Mouse (Mus musculus) G1E-ER4 (cell line): ENCODE measurements around the gene Tdp1. TPM values are rescaled to one million over a fixed set of nuclear protein-coding genes. Genes with fewer than 3 reads are reported as not detected.

ENCODE experiments used
- GATA1 ChIP-seq: IDR thresholded peaks from one replicate; pipeline ENCODE4 v1.8.0; 2012; ENCODE audit warnings: low read length, inconsistent platforms
- polyA plus RNA-seq: library from polyadenylated mRNA; stranded (reverse); fragments of >175 nt; gene quantifications from 2 replicates; pipeline ENCODE4 v1.2.3, GENCODE M21; 2012

Gene Tdp1
- polyA plus RNA-seq = 17.4 and 29.8 TPM in 2 replicates

DNA sequence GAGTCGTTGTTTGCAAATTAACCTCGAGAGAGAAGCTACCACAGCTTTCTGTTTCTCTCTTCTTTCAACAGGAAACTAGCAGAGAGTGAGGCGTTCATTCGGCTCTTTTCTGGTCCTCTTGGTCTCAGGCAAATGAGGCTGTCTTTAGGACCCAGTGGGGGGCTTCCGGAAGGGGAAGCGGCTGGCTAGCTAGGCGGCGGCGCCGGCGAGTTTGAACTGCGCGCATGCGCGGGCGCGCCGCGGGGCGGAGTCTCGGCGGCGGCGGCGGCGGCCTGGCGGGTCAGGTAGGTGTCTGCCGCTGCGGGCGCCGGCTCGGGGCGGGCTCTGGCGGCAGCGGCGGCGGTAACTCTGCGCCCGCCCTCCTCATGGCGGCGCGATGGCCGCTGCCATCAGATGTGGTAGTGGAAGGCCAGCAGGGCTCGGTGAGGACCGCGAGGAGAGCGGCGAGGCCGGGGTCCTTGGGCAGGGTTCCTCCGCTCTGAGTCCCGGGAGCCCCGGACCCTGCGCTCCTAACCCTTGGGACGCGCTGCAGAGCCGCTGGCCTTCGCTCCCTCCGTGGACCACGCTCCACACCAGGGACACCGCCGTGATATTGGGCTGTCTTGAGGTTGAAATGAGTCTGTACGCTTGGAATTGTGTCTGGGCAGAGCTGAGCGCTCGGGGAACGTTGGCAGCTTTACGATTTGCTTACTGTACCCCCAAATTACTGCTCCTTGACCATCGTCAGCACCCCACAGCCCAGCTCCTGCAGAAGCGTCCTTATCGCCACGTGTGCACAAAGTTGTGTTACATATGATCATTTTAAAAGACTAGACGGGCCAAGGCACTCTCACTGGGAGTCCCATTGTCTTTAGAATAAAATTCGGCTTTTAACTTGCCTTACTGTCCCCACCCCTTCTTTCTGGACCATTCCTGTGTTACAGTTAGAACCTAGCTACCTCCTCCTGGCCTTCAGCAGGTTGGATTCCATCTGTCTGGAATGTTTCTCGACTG, at the start of gene Tdp1, which contains the start of gene Efcab11:
Gene Tdp1 (plus strand): TSS at position 249 of the 993 bp plus-strand sequence.
Gene Efcab11 (minus strand): TSS at position 171 of the 993 bp plus-strand sequence.
- TF ChIP-seq GATA1 = no peak

DNA sequence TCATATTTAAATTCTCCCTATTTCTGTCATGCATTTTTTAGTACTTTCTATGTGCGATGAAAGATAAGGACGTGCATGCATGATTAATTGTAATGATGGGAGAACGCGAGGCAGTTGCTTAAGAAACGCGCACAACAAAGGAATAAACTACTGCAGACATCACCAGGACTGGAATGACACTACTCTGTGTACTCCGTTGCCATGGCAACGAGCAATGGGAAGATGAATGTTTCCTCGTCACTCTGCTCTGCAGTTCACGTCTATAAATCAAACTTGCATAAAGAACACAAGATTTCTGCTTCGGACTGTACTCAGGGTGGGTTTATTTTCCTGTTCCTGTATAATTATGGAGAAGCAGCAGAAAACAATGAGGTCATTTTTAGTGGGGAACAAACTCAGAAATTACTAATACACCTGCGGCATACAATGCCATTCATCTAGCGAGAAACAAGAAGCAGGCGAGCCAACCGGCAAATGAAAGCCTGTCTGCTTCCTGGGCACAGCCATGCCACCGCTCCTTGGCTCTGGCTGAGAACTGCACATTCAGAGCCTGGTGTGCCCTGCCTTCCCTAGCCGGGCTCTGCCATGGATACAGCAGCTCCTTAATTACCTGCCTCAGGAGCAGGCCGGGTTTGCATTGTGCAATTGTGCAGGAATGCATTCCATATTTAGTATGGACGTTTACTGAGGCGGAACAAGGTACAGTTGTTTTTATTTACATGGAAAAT, 47.7 kb upstream of the Tdp1 start:
- no peak for TF ChIP-seq GATA1

DNA sequence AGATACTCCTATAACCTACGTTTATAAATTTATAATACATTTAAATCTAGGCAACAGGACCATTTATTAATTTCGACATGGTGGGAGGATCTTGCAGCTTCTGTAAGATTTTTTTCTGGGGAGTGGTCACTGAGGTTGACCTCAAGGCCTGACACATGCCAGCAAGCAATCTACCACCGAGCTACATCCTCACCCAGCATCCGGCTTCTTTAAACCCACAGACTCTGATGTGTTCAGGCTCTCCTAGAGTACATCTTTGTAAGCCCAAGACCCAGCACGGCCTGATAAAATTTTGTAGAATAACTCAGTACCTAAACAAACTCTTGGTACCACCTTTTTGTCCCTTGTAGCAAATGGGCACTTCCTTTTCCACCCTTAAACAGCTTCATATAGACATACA, 46.8 kb upstream of the Tdp1 start:
- TF ChIP-seq GATA1 = no peak

DNA sequence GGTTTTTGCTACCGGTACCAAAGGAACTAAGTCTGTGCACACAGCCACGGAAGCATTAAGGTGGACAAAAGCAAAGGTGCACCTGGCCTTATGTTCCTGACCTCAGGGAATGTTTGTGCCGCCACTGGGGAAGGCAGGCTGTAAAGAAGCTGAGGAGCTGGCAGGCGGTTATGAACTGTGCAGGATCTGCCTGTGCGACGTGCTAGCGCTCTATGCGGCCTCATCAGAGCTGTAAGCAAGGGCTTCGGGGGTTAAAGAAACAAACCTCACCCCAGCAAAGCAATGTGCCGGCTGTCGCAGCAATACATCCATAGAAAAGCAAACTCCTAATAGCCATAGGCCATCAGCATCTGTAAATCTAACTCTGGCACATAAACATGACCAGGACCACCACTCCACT, 46.2 kb upstream of the Tdp1 start:
- TF ChIP-seq GATA1 = no peak

DNA sequence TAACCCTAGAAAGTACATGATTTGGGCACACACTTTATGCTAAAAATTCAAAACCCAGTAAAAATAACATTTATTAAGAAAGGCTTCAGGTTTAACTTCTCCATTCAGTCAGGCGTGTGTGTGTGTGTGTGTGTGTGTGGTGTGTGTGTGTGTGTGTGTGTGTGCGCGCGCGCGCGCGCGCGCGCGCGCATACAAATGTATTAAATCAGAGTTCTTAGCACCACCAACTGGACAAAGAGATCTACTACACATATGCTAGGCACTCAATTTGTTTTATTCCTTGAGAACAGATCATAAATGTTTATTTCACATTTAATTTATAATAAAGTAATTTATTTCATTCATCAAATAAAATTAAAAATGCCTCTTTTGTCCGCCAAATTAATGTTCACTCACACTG, 45.6 kb upstream of the Tdp1 start:
- no peak for TF ChIP-seq GATA1

DNA sequence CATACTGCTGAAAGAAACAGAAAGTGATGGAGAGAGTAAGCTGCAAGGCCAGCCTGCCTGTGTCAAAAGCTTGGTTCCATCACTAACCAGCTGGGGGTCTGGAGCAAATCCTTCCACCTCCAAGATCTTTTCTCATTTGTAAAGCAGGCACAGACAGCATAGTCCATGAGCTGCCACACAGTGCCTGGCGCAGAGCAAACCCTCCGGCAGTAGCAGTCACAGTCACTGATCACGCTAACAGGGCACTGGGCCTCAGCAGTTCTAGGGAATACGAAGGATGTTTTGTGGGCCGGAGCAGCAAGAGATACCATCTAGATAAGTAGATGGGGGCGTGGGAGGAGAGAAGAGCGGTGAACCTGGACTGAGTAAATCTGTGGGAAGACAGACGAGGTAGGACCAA, 39.4 kb upstream of the Tdp1 start:
- TF ChIP-seq GATA1 = no peak

DNA sequence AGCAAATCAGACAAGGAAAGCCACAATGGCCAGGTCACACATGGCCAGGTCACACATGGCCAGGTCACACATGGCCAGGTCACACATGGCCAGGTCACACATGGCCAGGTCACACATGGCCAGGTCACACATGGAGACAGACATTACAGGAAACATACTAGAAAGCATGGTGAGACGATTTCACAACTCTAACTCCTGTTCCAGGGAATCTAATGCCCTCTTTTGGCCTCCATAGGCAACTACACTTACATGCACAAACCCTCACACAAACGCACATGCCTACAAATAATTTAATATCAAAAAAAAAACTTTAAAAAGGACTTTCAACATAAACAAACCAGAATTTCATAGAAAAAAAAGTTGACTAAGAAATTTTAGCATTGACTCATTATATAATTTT, 34.3 kb upstream of the Tdp1 start:
- no peak for TF ChIP-seq GATA1

DNA sequence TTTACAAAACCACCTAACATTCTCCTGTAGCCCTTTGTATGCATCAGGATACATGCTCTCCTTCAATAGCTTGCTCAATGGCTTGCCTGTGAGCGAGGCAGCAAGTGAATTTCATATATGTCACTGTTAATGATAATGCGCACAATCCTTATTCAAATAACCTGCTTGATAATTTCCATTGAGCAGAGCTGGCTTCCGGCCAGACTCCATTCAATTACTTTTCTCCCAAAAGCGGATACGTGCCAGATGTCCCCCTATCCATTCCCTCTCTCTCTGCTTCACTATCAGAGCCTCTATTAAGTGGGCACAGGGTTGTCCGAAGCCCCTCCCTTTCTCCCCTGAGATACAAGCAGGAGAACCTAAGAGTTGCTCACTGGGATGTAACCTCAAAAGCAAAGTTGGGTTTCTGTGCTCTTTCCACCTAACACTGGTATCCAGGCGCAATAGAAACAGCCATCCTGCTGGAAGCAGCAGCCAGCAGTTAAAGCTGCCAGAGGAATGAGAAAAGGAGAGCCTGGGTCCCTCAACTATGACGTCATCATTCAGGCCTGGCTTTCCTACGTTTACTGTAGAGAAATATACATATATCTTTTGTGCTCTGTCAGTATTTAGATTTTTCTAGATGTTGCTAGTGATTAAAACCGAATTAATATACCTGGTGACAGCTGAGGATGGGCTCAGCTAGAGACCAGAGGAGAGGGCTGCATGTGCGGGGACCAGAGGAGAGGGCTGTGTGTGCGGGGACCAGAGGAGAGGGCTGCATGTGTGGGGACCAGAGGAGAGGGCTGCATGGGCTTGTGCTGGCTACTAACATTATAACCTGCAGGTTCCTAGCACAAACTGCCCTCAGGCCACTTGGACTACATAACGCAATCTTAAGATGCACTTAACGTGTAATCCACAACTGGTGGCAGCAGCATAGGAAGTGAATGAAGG, 30.7 kb upstream of the Tdp1 start:
- TF ChIP-seq GATA1 = no peak

DNA sequence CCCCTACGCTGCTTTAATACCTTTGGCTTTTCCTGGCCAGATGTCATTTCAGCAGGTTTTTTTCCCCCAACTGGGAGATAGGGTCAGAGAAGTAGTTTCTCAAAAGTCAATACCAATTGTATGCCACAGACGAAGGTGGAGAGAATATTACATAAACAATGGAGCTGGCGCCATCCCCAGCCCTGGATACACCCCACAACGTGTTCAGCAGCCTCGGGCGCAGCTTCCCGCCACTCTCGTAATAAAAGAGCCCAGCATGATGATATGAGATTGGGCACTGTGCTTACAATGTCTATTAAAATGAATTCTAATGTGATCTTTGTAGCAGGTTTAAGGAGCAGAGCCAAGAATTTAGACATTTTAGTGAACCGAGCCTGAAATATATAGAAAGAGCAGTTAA, 28.3 kb upstream of the Tdp1 start:
- TF ChIP-seq GATA1 = no peak

DNA sequence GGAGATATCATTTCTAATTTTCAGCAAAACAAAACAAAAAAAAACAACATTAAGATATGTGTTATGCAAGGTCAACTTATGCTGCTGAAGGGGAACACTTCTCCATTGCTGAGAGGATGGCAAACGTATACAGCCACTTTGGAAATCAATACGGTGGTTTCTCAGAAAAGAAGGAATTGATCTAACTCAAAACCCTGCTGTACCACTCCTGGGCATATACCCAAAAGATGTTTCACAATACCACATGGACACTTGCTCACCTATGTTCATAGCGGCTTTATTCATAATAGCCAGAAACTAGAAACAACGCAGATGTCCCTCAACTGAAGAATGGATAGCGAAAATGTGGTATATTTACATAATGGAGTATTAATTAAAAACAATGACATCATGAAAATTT, 25.7 kb upstream of the Tdp1 start:
- TF ChIP-seq GATA1 = no peak

DNA sequence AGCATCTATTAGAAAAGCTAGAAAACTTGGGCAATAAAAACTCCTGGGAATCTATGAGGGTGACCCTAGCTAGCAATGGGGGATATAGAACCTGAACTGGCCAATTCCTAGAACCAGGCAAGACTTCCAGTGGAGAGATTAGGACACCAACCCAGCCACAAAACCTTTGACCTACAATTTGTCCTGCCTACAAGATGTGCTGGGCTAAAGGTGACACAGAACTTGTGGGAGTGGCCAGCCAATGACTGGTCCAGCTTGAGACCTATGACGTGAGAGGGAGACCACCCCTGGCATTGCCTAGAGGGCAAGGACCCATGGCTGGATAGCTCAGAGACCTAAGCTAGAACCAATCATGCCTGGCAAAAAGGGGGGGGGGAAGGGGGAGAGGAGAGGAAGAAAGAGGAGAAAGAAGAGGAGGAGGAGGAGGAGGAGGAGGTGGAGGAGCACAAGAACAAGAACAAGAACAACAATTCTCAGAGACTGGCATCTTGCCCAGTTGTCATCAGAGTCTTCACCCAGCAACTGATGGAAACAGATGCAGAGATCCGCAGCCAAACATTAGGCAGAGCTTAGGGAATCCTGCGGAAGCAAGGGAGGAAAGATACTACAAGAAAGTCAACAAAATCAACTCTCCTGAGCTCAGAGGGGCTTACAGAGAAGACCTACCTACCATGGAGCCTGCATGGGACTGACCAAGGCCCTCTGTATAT, 24.8 kb upstream of the Tdp1 start:
- TF ChIP-seq GATA1 = no peak

DNA sequence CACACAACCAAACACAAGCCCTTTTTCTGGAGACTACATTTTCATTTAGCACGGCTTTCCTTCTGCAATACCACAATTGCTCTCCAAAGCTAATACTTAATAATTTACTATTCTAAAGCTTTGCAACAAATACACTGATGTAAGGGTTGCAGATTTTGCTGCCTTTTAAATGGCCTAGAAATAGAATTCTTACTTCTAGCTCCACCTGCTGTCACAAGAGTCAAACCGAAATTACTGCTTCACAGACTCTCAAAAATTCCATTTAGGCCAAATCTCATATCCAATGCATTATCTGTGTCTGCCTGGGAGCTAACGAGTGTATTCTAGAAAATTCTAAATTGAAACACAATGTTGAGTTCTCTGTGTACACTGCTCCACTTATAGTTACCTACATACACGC, 23.3 kb upstream of the Tdp1 start:
- TF ChIP-seq GATA1 = no peak

DNA sequence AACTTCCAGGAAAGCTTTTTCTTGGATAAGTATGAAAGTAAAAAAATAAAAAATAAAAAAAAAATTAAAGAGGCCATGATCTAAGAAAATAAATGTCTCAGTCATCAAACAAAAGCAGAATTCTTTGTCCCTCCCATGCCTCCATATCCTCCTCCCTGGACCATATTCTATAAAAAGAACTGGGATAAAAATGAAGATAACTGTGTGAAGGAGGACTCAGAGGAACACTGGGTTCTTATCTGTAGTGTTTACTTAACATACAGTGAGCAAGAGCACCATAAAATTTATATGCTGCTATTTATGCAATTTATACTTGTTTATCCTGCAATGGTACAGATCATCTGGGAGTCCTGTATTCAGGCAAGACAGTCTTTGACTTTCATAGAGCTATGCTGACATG, 19.7 kb upstream of the Tdp1 start:
- no peak for TF ChIP-seq GATA1

DNA sequence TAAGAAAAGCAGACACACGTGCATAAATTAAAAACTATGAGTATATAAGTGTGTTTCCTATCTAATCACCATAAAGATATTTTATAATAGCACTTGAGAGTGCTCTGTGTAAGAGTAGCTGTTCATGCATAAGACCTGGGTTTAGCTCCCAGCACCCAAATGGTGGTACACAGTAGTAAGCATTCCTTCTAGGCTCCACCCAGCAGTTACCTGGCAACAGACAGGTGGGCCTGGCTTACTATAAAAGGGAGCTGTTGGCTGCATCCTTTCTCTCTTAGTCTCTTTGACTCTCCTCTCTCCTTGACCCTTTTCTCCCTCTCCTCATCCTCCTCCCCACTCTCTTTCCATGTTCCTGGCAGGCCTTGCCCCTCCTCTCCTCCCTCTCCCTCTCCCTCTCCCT, 15.5 kb upstream of the Tdp1 start:
- no peak for TF ChIP-seq GATA1

DNA sequence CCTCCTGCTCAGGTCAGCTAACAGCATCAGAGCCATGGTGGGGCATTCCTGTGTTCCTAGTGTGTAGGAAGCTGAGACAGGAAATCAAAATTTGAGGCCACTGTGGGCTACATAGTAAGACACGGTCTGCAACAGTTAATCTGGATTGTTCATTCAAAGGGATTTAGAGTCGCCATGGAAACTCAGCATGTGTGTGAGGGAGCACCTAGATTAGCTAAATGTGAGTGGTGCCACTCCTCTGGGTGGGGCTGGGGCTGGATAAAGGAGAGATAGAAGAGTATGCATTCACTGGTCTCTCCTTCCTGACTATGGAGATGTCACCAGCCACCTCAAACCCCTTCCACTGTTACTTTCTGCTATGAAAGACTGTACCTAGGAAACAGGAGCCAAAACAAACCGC, 10.9 kb upstream of the Tdp1 start:
- TF ChIP-seq GATA1 = no peak

DNA sequence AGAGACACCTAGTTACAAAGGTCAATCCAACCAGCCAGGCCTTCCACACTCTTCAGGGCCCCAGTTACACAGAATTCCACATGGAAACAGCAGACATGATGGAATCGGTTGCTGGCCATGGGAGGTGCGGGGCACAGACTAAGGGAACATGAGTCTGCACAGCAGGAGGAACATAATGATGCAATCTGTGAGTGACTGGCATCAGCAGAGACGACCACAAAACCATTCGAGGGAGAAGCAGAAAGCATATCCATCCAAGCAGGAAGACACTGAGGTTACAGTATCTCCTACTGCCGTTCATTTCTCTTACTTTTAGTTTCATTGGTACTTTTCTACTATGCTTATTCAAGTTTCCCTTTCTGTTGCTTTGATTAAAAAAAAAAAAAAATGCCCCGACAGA, 9.7 kb upstream of the Tdp1 start:
- no peak for TF ChIP-seq GATA1
